Mouse (Mus musculus): ENCODE results near the gene Trim8.

GRCm38 (mm10) chr19:46552496-46552895 is 51.0 kb downstream of the Trim8 start:
- no peak for TF ChIP-seq TAL1 (IDR thresholded peaks at IDR 0.05; ENCODE audit: low read length)
- no peak for TF ChIP-seq GATA1 (IDR thresholded peaks at IDR 0.05; ENCODE audit: low read length)

Measured in erythroblast, embryonic 14.5 days (primary cell).